Mouse (Mus musculus): Measurements from ENCODE around the gene Htra1. TPM values are rescaled to one million over a fixed set of nuclear protein-coding genes. Genes with fewer than 3 reads are reported as not detected.

Htra1 gene
- 7.9 and 13.8 TPM in 2 replicates for polyA plus RNA-seq (2016; fragmentation: Nextera tagmentation; extraction: Ambion mirVana)

- Histone ChIP-seq H3K4me2 (replicated peaks) (peak within 1 kb of the TSS; percentile 79), H3K4me3 (peak within 1 kb of the TSS; percentile 44), H3K9me3 (no peaks in the 10 kb centered on the region), H3K36me3 (no peaks in the 10 kb centered on the region), H3K9ac (peak within 1 kb of the TSS; percentile 54), H3K4me1 (peaks cover 16% of the 10 kb centered on the region), H3K27me3 (replicated peaks) (peaks cover 67% of the 10 kb centered on the region), H3K27ac (no peak within 1 kb of the TSS)
- WGBS: under 1% methylated on average over 70 of the region's 70 CpGs
- peak; percentile 79 for ATAC-seq (ENCODE audit: low FRiP score, low read depth)
Measured at GRCm38 (mm10) chr7:130935793-130936471, at the start of gene Htra1. TSS of gene Htra1 (plus strand) at chr7:130936111.

- 92% methylated on average over 3 of the region's 3 CpGs for WGBS
- Histone ChIP-seq H3K9ac (no peak overlapping the region), H3K27ac (no peak overlapping the region), H3K36me3 (peaks cover 17% of the 10 kb centered on the region; the same call in 1 of the 2 replicates), H3K4me3 (no peak overlapping the region), H3K4me1 (no peaks in the 10 kb centered on the region), H3K27me3 (replicated peaks) (no peaks in the 10 kb centered on the region), H3K9me3 (no peaks in the 10 kb centered on the region), H3K4me2 (replicated peaks) (no peak overlapping the region)
- no peak for ATAC-seq (ENCODE audit: low FRiP score, low read depth)
Measured at GRCm38 (mm10) chr7:130886246-130886645, 49.7 kb upstream of the Htra1 start.

GRCm38 (mm10) chr7:130887946-130888345 lies 48.0 kb upstream of the Htra1 start:
- Histone ChIP-seq H3K27ac (no peak overlapping the region), H3K36me3 (peaks cover 29% of the 10 kb centered on the region), H3K4me2 (replicated peaks) (no peak overlapping the region), H3K27me3 (replicated peaks) (no peaks in the 10 kb centered on the region), H3K9ac (no peak overlapping the region), H3K4me3 (no peak overlapping the region), H3K4me1 (no peaks in the 10 kb centered on the region), H3K9me3 (no peaks in the 10 kb centered on the region)
- 50% methylated on average over 3 of the region's 3 CpGs for WGBS
- no peak for ATAC-seq (ENCODE audit: low FRiP score, low read depth)

- WGBS: 60% methylated on average over 2 of the region's 2 CpGs
- Histone ChIP-seq H3K27ac (no peak overlapping the region), H3K9ac (no peak overlapping the region), H3K4me3 (no peak overlapping the region), H3K4me2 (replicated peaks) (no peak overlapping the region), H3K9me3 (no peaks in the 10 kb centered on the region), H3K4me1 (no peaks in the 10 kb centered on the region), H3K36me3 (peaks cover 25% of the 10 kb centered on the region), H3K27me3 (replicated peaks) (no peaks in the 10 kb centered on the region)
- ATAC-seq (ENCODE audit: low FRiP score, low read depth): no peak
Measured at GRCm38 (mm10) chr7:130890871-130891270, 45.0 kb upstream of the Htra1 start.

GRCm38 (mm10) chr7:130892973-130893372 lies 42.9 kb upstream of the Htra1 start:
- Histone ChIP-seq H3K36me3 (peaks cover 14% of the 10 kb centered on the region), H3K27ac (no peak overlapping the region), H3K4me1 (no peaks in the 10 kb centered on the region), H3K4me3 (no peak overlapping the region), H3K27me3 (replicated peaks) (no peaks in the 10 kb centered on the region), H3K9ac (no peak overlapping the region), H3K9me3 (no peaks in the 10 kb centered on the region), H3K4me2 (replicated peaks) (no peak overlapping the region)
- no peak for ATAC-seq (ENCODE audit: low FRiP score, low read depth)
- 85% methylated on average over 6 of the region's 6 CpGs for WGBS

GRCm38 (mm10) chr7:130894931-130895617 lies 40.8 kb upstream of the Htra1 start:
- H3K4me3 ChIP-seq: no peak overlapping the region
- H3K9ac ChIP-seq: no peak overlapping the region
- no peaks in the 10 kb centered on the region for H3K4me1 ChIP-seq
- no peak overlapping the region for H3K4me2 ChIP-seq (replicated peaks)
- peaks cover 16% of the 10 kb centered on the region for H3K36me3 ChIP-seq
- H3K27me3 ChIP-seq (replicated peaks): no peaks in the 10 kb centered on the region
- no peak overlapping the region for H3K27ac ChIP-seq
- no peak for ATAC-seq (ENCODE audit: low FRiP score, low read depth)
- no peaks in the 10 kb centered on the region for H3K9me3 ChIP-seq
- WGBS: 88% methylated on average over 9 of the region's 9 CpGs

- Histone ChIP-seq H3K4me2 (replicated peaks) (no peak overlapping the region), H3K9me3 (no peaks in the 10 kb centered on the region), H3K4me1 (no peaks in the 10 kb centered on the region), H3K36me3 (peaks cover 18% of the 10 kb centered on the region), H3K27ac (no peak overlapping the region), H3K4me3 (no peak overlapping the region), H3K27me3 (replicated peaks) (no peaks in the 10 kb centered on the region), H3K9ac (no peak overlapping the region)
- 81% methylated on average over 2 of the region's 2 CpGs for WGBS
- no peak for ATAC-seq (ENCODE audit: low FRiP score, low read depth)
Measured at GRCm38 (mm10) chr7:130895618-130895945, 40.3 kb upstream of the Htra1 start.

GRCm38 (mm10) chr7:130896064-130896463 lies 39.8 kb upstream of the Htra1 start:
- H3K27me3 ChIP-seq (replicated peaks): no peaks in the 10 kb centered on the region
- no peak overlapping the region for H3K27ac ChIP-seq
- H3K4me3 ChIP-seq: no peak overlapping the region
- no peak for ATAC-seq (ENCODE audit: low FRiP score, low read depth)
- peaks cover 20% of the 10 kb centered on the region for H3K36me3 ChIP-seq
- H3K9me3 ChIP-seq: no peaks in the 10 kb centered on the region
- WGBS: 80% methylated on average over 3 of the region's 3 CpGs
- no peak overlapping the region for H3K4me2 ChIP-seq (replicated peaks)
- H3K4me1 ChIP-seq: no peaks in the 10 kb centered on the region
- H3K9ac ChIP-seq: no peak overlapping the region

GRCm38 (mm10) chr7:130897201-130897600 lies 38.7 kb upstream of the Htra1 start:
- Histone ChIP-seq H3K27me3 (replicated peaks) (no peaks in the 10 kb centered on the region), H3K27ac (no peak overlapping the region), H3K4me3 (no peak overlapping the region), H3K36me3 (peaks cover 12% of the 10 kb centered on the region), H3K9me3 (no peaks in the 10 kb centered on the region), H3K4me1 (no peaks in the 10 kb centered on the region), H3K4me2 (replicated peaks) (no peak overlapping the region), H3K9ac (no peak overlapping the region)
- ATAC-seq (ENCODE audit: low FRiP score, low read depth): no peak
- WGBS: 93% methylated on average over 10 of the region's 10 CpGs

- Histone ChIP-seq H3K27me3 (replicated peaks) (no peaks in the 10 kb centered on the region), H3K9me3 (no peaks in the 10 kb centered on the region), H3K4me2 (replicated peaks) (no peak overlapping the region), H3K36me3 (peaks cover 7% of the 10 kb centered on the region; the same call in 1 of the 2 replicates), H3K4me1 (no peaks in the 10 kb centered on the region), H3K4me3 (no peak overlapping the region), H3K9ac (no peak overlapping the region), H3K27ac (no peak overlapping the region)
- no peak for ATAC-seq (ENCODE audit: low FRiP score, low read depth)
- WGBS: 86% methylated on average over 4 of the region's 4 CpGs
Measured at GRCm38 (mm10) chr7:130898373-130898772, 37.5 kb upstream of the Htra1 start.

GRCm38 (mm10) chr7:130900233-130900848 lies 35.6 kb upstream of the Htra1 start:
- no peak overlapping the region for H3K4me2 ChIP-seq (replicated peaks)
- no peaks in the 10 kb centered on the region for H3K4me1 ChIP-seq
- WGBS: 96% methylated on average over 5 of the region's 5 CpGs
- no peak for ATAC-seq (ENCODE audit: low FRiP score, low read depth)
- no peak overlapping the region for H3K9ac ChIP-seq
- no peak overlapping the region for H3K27ac ChIP-seq
- H3K36me3 ChIP-seq: peaks cover 22% of the 10 kb centered on the region; the same call in 1 of the 2 replicates
- no peaks in the 10 kb centered on the region for H3K27me3 ChIP-seq (replicated peaks)
- no peaks in the 10 kb centered on the region for H3K9me3 ChIP-seq
- no peak overlapping the region for H3K4me3 ChIP-seq

- 92% methylated on average over 1 of the region's 1 CpGs for WGBS
- Histone ChIP-seq H3K36me3 (peaks cover 26% of the 10 kb centered on the region; the same call in 1 of the 2 replicates), H3K9ac (no peak overlapping the region), H3K4me2 (replicated peaks) (no peak overlapping the region), H3K4me1 (no peaks in the 10 kb centered on the region), H3K9me3 (no peaks in the 10 kb centered on the region), H3K4me3 (no peak overlapping the region), H3K27me3 (replicated peaks) (no peaks in the 10 kb centered on the region), H3K27ac (no peak overlapping the region)
- no peak for ATAC-seq (ENCODE audit: low FRiP score, low read depth)
Measured at GRCm38 (mm10) chr7:130902929-130903328, 33.0 kb upstream of the Htra1 start.
